Mouse (Mus musculus): ENCODE data around the gene Cda. TPM values are rescaled to one million over a fixed set of nuclear protein-coding genes. Genes with fewer than 3 reads are reported as not detected.

Cda gene
- total and polyA plus RNA-seq, 3 experiments: 12.4 to 26.1 TPM; not detected in 1

DNA sequence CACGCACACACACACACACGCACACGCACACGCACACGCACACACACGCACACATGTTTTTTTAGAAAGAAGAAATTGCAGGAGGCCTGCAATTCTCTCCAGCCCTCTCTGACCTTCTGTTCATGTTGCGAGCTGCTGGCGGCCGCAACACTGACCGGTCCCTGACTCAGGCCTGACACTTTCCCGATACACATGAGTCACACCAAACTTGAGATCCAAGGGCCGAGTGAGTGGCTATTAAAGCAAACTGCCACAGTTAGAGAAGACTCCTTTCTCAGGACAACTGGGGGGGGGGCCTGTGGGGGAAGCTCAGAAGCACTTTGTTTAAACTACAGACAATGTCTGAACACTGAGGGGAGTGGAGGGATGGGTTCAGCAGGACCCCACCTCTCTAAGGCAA, 11.2 kb downstream of the Cda start:
- Histone ChIP-seq H3K27me3 (ENCODE audit: control insufficient read depth in 1 of 2, insufficient read depth in 2 of 2, low read length in 2 of 2) (no peaks in the 10 kb centered on the region), H3K27ac (ENCODE audit: control insufficient read depth, low read depth, low read length) (no peak overlapping the region), H3K9me3 (replicated peaks; ENCODE audit: insufficient read depth, low read length) (no peaks in the 10 kb centered on the region), H3K4me1 (ENCODE audit: control insufficient read depth in 1 of 2, insufficient read depth in 2 of 2, low read length in 2 of 2) (peaks cover 3 to 25% of the 10 kb centered on the region in 2 experiments), H3K36me3 (ENCODE audit: control insufficient read depth in 1 of 2, insufficient read depth in 2 of 2, low read length in 2 of 2) (peaks cover 0 to 12% of the 10 kb centered on the region in 2 experiments; a peak in 2 of 4 replicates), H3K79me2 (ENCODE audit: control insufficient read depth, insufficient read depth, low read length, poor library complexity) (no peaks in the 10 kb centered on the region), H3K9ac (ENCODE audit: control insufficient read depth, low read depth, low read length, poor library complexity, severe bottlenecking) (no peak overlapping the region), H3K4me3 (ENCODE audit: control insufficient read depth in 1 of 2, insufficient read depth in 1 of 2, low read depth in 2 of 2, low read length in 2 of 2) (no peak overlapping the region)
- no peak for DNase-seq (ENCODE audit: low read depth, low spot score)
- no peak for TF ChIP-seq SIN3A (IDR thresholded peaks at IDR 0.05; ENCODE audit: low read length)
- no peak for TF ChIP-seq TCF12 (IDR thresholded peaks at IDR 0.05; ENCODE audit: low read depth, low read length)
- no peak for TF ChIP-seq EP300 (IDR thresholded peaks at IDR 0.05; ENCODE audit: low read depth in 1 of 2, low read length in 2 of 2)
- no peak for TF ChIP-seq CTCF (IDR thresholded peaks at IDR 0.05 in 2 of 3, conservative IDR thresholded peaks at IDR 0.05 in 1 of 3; ENCODE audit: control insufficient read depth in 1 of 3, insufficient read depth in 1 of 3, low read depth in 2 of 3, low read length in 3 of 3, poor library complexity in 1 of 3, severe bottlenecking in 1 of 3)
- TF ChIP-seq UBTF (IDR thresholded peaks at IDR 0.05; ENCODE audit: borderline replicate concordance, insufficient read depth, low read depth, low read length): no peak
- TF ChIP-seq RAD21 (IDR thresholded peaks at IDR 0.05; ENCODE audit: low read depth, low read length): no peak
- no peak for TF ChIP-seq ZKSCAN1 (IDR thresholded peaks at IDR 0.05; ENCODE audit: low read depth, low read length)
- TF ChIP-seq NELFE (IDR thresholded peaks at IDR 0.05; ENCODE audit: low read depth, low read length): no peak
- no peak for TF ChIP-seq SMC3 (IDR thresholded peaks at IDR 0.05; ENCODE audit: low read depth, low read length)
- TF ChIP-seq KAT2A (conservative IDR thresholded peaks at IDR 0.05; ENCODE audit: low read depth, low read length): no peak
- no peak for TF ChIP-seq E2F4 (IDR thresholded peaks at IDR 0.05; ENCODE audit: borderline replicate concordance, low read depth, low read length)
- no peak for TF ChIP-seq MAZ (IDR thresholded peaks at IDR 0.05; ENCODE audit: low read depth, low read length)
- TF ChIP-seq JUND (IDR thresholded peaks at IDR 0.05; ENCODE audit: low read depth, low read length): no peak
- TF ChIP-seq ETS1 (IDR thresholded peaks at IDR 0.05; ENCODE audit: low read depth, low read length): no peak
- TF ChIP-seq ZC3H11A (IDR thresholded peaks at IDR 0.05; ENCODE audit: low read depth, low read length): no peak
- no peak for TF ChIP-seq ZNF384 (IDR thresholded peaks at IDR 0.05; ENCODE audit: low read depth, low read length)
- TF ChIP-seq GATA1 (IDR thresholded peaks at IDR 0.05; ENCODE audit: low read depth, low read length): no peak
- TF ChIP-seq POLR2AphosphoS2 (IDR thresholded peaks at IDR 0.05; ENCODE audit: low read length): no peak
- no peak for TF ChIP-seq CHD2 (IDR thresholded peaks at IDR 0.05; ENCODE audit: low read length)
- TF ChIP-seq MXI1 (IDR thresholded peaks at IDR 0.05; ENCODE audit: low read depth, low read length): no peak

- Histone ChIP-seq H3K9ac (ENCODE audit: control insufficient read depth, low read depth, low read length, poor library complexity, severe bottlenecking) (no peak overlapping the region), H3K79me2 (ENCODE audit: control insufficient read depth, insufficient read depth, low read length, poor library complexity) (no peaks in the 10 kb centered on the region), H3K9me3 (replicated peaks; ENCODE audit: insufficient read depth, low read length) (no peaks in the 10 kb centered on the region), H3K27me3 (ENCODE audit: control insufficient read depth in 1 of 2, insufficient read depth in 2 of 2, low read length in 2 of 2) (no peaks in the 10 kb centered on the region), H3K4me3 (ENCODE audit: control insufficient read depth in 1 of 2, insufficient read depth in 1 of 2, low read depth in 2 of 2, low read length in 2 of 2) (no peak overlapping the region), H3K36me3 (ENCODE audit: control insufficient read depth in 1 of 2, insufficient read depth in 2 of 2, low read length in 2 of 2) (peaks cover 0 to 12% of the 10 kb centered on the region in 2 experiments; a peak in 2 of 4 replicates), H3K27ac (ENCODE audit: control insufficient read depth, low read depth, low read length) (peak overlapping the region; percentile 43), H3K4me1 (ENCODE audit: control insufficient read depth in 1 of 2, insufficient read depth in 2 of 2, low read length in 2 of 2) (peaks cover 3 to 25% of the 10 kb centered on the region in 2 experiments)
- peak; percentile 68 for DNase-seq (ENCODE audit: low read depth, low spot score)
- TF ChIP-seq E2F4 (IDR thresholded peaks at IDR 0.05; ENCODE audit: borderline replicate concordance, low read depth, low read length) (no peak), TAL1 (IDR thresholded peaks at IDR 0.05; ENCODE audit: low read length) (peak; percentile 45), RAD21 (IDR thresholded peaks at IDR 0.05; ENCODE audit: low read depth, low read length) (no peak), POLR2A (IDR thresholded peaks at IDR 0.05; ENCODE audit: control insufficient read depth in 1 of 2, insufficient read depth in 1 of 2, low read depth in 1 of 2, low read length in 2 of 2, poor library complexity in 1 of 2) (no peak), ZMIZ1 (IDR thresholded peaks at IDR 0.05; ENCODE audit: low read depth, low read length) (no peak), GABPA (IDR thresholded peaks at IDR 0.05; ENCODE audit: low read depth, low read length) (no peak), RCOR1 (IDR thresholded peaks at IDR 0.05; ENCODE audit: low read depth, low read length) (0 out of 2 replicates have a peak, but pooled peaks have one; percentile 22), TCF12 (IDR thresholded peaks at IDR 0.05; ENCODE audit: low read depth, low read length) (0 out of 2 replicates have a peak, but pooled peaks have one; percentile 20), CHD1 (IDR thresholded peaks at IDR 0.05; ENCODE audit: low read depth, low read length) (no peak), MAX (IDR thresholded peaks at IDR 0.05; ENCODE audit: low read length) (no peak), MYC (IDR thresholded peaks at IDR 0.05; ENCODE audit: low read depth, low read length) (no peak), NELFE (IDR thresholded peaks at IDR 0.05; ENCODE audit: low read depth, low read length) (no peak), SMC3 (IDR thresholded peaks at IDR 0.05; ENCODE audit: low read depth, low read length) (no peak), MAZ (IDR thresholded peaks at IDR 0.05; ENCODE audit: low read depth, low read length) (no peak), CTCF (IDR thresholded peaks at IDR 0.05 in 2 of 3, conservative IDR thresholded peaks at IDR 0.05 in 1 of 3; ENCODE audit: control insufficient read depth in 1 of 3, insufficient read depth in 1 of 3, low read depth in 2 of 3, low read length in 3 of 3, poor library complexity in 1 of 3, severe bottlenecking in 1 of 3) (no peak), EP300 (IDR thresholded peaks at IDR 0.05; ENCODE audit: low read depth in 1 of 2, low read length in 2 of 2) (0 out of 4 replicates have a peak, but pooled peaks of 1 of the 2 experiments have one; percentile 13)
Measured at GRCm38 (mm10) chr4:138356141-138356540, 11.7 kb downstream of the Cda start.

All from MEL (cell line).